Mouse (Mus musculus): Measurements from ENCODE around the gene Tmem86a. TPM values are rescaled to one million over a fixed set of nuclear protein-coding genes. Genes with fewer than 3 reads are reported as not detected.
"Not testable (repeated sequence)": the region's sequence is repeated elsewhere in the genome, so short reads cannot be mapped to it uniquely, and the experiment has no call there.

The Tmem86a gene
- polyA plus RNA-seq (2012; rRNA removed) = 15.5 and 23.6 TPM in 2 replicates

- peak; percentile 80 for DNase-seq (ENCODE audit: low spot score)
Measured at GRCm38 (mm10) chr7:47050366-47050765, at the start of gene Tmem86a. TSS of gene Tmem86a (plus strand) at chr7:47050601.

DNA sequence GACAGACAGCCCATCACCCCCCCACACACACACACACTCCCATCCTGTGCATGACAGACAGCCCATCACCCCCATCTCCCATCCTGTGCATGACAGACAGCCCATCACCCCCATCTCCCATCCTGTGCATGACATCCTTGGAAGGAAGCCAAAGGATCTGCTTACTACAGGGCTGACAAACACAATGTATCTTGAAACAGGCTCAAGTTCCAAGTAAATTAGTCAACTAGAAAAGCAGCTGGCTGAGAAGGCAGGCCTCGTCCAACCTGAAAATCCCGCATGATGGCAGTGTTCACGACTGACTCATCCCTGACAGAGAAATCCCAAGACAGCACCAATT lies 49.8 kb upstream of the Tmem86a start:
- DNase-seq (ENCODE audit: low spot score) = no peak

DNA sequence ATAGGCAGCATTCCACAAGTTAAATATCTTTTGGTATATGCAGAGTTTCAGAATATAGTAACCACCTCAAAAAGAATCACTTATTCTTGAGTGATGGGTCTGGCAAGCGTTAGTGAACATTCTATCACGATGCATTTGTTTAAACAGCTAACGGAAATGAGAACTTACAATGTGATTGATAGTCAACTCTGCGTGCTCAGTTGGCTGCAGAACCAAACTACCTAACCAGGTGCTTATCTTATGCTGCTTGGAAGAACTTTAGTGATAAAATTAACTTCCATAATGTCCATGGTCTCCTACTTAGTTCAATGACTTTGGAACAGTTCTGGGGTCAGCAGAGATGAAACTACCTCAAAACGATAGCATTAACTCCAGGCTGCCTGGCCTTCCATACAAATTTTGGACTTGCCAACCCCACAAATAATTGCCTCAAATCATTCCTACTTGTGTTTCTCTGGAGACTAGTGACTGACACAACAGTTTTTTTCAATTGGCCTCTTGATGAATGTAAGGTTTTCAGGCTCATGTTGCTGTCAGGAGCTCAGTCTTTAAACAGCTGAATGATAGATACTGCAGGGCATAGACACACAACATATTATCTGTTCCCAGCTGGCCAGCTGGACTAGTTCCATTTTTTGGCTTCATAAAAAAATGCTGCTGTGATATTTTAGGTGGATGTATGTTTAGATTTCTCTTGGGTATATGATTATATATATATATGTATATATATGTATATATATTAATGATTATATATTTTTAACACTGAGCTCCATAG lies 49.1 kb upstream of the Tmem86a start:
- DNase-seq (ENCODE audit: low spot score) = no peak

- DNase-seq (ENCODE audit: low spot score) = no peak
Measured at GRCm38 (mm10) chr7:47001900-47002275, 48.5 kb upstream of the Tmem86a start.

GRCm38 (mm10) chr7:47003411-47004115 lies 46.8 kb upstream of the Tmem86a start:
- DNase-seq (ENCODE audit: low spot score) = no peak

- DNase-seq (ENCODE audit: low spot score) = no peak
Measured at GRCm38 (mm10) chr7:47007109-47007780, 43.2 kb upstream of the Tmem86a start.

DNA sequence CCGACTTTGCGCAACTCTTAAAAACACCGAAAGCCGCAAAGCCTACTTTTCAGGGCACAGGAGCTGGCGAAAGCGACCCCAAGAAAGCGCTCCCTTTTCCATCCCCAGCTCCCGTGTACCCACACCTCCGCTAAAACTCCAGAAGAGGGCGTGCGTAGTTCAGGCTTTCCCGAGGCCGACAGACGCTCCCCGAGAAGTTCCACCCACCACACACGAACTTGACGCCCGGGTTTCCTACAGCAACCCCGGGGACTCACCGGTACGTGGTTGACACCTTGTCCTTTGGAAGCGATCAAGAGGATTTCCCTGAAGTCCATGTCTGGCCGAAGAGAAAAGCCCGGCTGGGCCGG lies 42.6 kb upstream of the Tmem86a start:
- no peak for DNase-seq (ENCODE audit: low spot score)

GRCm38 (mm10) chr7:47008168-47008993 lies 42.0 kb upstream of the Tmem86a start, which contains the start of gene Spty2d1:
TSS of gene Spty2d1 (minus strand) at chr7:47008411.
- DNase-seq (ENCODE audit: low spot score) = peak; percentile 97

- no peak for DNase-seq (ENCODE audit: low spot score)
Measured at GRCm38 (mm10) chr7:47013131-47013767, 37.2 kb upstream of the Tmem86a start.

DNA sequence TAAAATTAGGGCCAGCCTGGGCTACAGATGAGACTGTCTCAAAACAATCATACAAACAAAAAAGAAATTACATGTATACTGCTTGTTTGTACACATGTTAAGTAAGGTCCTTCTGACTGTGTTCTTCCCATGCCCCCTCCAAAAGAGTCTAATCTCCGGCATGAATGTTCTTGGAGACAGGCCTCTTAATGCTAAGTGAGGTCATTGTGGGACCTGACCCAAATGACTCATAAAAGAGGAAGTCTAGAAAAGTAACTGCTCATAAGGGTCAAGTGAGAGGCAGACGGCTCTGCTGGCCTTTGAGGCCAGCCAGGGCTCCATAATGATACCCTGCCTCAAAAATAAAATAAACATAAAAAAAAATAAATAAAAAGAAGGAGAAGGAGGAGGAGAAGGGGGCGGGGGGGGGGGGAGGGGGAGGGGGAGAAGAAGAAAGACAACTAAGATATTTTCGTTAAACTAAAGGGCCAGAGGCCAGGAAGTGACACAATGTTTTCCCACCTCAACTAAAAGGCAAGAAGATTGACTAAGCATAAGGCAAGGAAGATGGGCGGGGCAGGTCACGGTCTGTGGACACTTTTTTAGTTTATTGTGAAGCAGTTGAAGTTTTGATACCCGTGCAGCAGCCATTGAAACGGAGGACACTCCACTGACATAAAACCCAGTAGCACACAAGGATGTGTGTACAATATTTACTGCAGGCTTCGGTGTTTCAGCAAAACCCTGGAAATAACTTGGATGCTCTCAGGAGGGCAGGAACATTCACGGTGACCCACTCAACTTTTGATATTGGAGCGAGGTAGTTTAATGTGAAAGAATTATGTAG lies 35.6 kb upstream of the Tmem86a start:
- no peak for DNase-seq (ENCODE audit: low spot score)

- peak; percentile 53 for DNase-seq (ENCODE audit: low spot score)
Measured at GRCm38 (mm10) chr7:47015390-47016065, 34.9 kb upstream of the Tmem86a start.

DNA sequence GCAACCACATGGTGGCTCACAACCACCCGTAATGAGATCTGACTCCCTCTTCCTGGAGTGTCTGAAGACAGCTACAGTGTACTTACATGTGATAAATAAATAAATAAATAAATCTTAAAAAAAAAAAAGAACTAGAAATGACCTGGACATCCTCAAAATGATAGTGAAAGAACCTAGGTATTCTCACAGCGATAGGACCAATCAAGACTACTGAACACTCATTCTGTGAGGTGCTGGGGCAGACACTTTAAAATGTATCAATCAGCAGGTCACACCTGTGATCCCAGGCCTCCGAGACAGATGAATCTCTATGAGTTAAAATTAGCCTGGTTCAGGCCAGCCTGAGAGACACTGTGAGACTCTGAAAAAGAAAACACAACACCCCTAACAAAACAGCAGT lies 33.8 kb upstream of the Tmem86a start:
- no peak for DNase-seq (ENCODE audit: low spot score)

- DNase-seq (ENCODE audit: low spot score) = no peak
Measured at GRCm38 (mm10) chr7:47017146-47017545, 33.3 kb upstream of the Tmem86a start.

DNA sequence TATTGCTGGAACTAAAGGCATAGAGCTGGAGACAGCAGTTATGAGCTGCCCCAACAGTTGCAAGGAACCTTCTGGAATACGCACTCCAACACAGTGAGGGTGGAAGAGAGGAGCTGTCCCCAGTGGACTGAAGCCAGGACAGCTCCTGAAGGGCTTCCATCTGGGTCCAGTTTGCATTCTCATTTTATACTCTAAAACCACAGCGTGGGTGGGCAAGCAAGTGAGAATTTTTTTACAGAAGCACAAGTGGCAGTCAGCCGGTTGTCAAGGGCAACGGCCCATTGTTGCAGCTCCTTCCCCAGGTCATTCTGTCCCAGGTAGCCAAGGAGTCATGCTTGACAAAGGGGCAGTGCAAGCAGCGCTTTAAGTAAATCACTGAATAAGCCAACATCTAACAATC lies 30.8 kb upstream of the Tmem86a start:
- no peak for DNase-seq (ENCODE audit: low spot score)

DNA sequence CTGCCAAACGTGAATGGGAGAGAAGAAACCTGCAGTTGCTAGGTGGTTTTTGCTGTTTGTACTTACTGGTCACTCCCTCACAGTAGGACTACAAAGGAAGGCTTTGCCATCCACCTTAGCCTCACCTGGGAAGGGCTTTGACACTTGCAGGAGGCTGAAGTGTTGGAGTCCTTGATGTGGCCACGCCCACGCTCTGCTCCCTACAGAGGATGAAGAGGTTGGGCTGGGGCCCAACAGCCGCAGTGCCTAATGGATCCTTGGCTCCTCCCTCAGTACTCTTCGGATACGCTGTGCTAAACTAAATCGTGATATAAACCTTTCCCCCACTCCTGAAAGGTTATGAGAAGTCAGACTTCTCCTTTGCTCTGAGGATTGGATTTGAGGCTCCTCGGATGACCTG lies 29.4 kb upstream of the Tmem86a start:
- DNase-seq (ENCODE audit: low spot score) = no peak

- DNase-seq (ENCODE audit: low spot score) = no peak
Measured at GRCm38 (mm10) chr7:47022482-47022881, 27.9 kb upstream of the Tmem86a start.

DNA sequence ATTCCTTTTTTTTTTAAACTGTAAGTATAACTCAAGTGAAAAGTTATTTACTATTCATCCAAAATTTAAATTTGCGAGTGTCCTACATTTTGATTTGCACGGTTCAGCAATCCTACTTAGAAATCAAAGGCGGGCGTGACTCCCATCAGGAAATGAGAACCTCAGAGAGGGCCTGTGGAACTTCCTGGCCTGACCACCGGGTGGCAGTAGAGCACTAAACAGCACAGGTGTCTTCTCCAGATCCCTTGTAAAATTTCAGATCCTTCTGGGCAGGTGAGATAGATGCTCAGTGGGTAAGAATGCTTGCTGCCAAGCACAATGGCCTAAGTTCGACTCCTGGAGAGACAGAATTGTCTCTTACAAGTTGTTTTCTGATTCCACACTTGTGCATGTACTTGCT lies 26.9 kb upstream of the Tmem86a start:
- peak; percentile 74 for DNase-seq (ENCODE audit: low spot score)

- no peak for DNase-seq (ENCODE audit: low spot score)
Measured at GRCm38 (mm10) chr7:47024454-47024853, 25.9 kb upstream of the Tmem86a start.

DNA sequence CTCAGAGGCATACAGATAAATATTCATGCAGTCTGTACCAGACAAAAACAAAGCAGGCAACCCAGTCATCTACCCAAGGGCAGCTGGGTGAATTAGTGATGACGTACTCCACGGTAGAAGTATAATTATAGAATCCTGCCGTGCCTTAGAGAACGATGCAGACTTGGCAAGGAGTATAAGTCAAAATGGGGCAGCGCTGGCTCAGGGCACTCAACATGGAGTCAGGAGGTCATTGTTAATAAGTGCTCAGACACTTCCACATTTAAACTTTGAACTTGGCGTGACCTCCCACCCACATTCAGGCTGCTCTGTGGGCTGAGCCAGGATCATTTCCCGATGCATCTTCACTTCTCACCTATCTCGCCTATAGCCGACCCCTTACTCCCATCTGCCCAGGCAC lies 25.0 kb upstream of the Tmem86a start:
- no peak for DNase-seq (ENCODE audit: low spot score)

- not testable (repeated sequence) for DNase-seq (ENCODE audit: low spot score)
Measured at GRCm38 (mm10) chr7:47026899-47027298, 23.5 kb upstream of the Tmem86a start.
